Mouse (Mus musculus) C2C12 (cell line): ENCODE results near the gene Fsip1.

Source experiments
- CEBPB ChIP-seq: IDR thresholded peaks from one replicate; pipeline ENCODE4 v1.6.1; 2011; ENCODE audit warnings: low read depth, mild to moderate bottlenecking, control low read depth, moderate library complexity
- CTCF ChIP-seq: IDR thresholded peaks from one replicate; pipeline ENCODE4 v1.5.1; 2011; ENCODE audit not compliant: control insufficient read depth, insufficient read depth, insufficient read length
- MAX ChIP-seq: IDR thresholded peaks from one replicate; pipeline ENCODE4 v1.6.1; 2011; ENCODE audit warnings: mild to moderate bottlenecking, control low read depth
- MYOG ChIP-seq: IDR thresholded peaks from one replicate; pipeline ENCODE4 v1.6.1; 2011; ENCODE audit not compliant: control insufficient read depth, insufficient read length; ENCODE audit errors: extremely low read depth
- USF1 ChIP-seq: IDR thresholded peaks from one replicate; pipeline ENCODE4 v1.6.1; 2011; ENCODE audit warnings: low read depth, mild to moderate bottlenecking, control low read depth, moderate library complexity

DNA sequence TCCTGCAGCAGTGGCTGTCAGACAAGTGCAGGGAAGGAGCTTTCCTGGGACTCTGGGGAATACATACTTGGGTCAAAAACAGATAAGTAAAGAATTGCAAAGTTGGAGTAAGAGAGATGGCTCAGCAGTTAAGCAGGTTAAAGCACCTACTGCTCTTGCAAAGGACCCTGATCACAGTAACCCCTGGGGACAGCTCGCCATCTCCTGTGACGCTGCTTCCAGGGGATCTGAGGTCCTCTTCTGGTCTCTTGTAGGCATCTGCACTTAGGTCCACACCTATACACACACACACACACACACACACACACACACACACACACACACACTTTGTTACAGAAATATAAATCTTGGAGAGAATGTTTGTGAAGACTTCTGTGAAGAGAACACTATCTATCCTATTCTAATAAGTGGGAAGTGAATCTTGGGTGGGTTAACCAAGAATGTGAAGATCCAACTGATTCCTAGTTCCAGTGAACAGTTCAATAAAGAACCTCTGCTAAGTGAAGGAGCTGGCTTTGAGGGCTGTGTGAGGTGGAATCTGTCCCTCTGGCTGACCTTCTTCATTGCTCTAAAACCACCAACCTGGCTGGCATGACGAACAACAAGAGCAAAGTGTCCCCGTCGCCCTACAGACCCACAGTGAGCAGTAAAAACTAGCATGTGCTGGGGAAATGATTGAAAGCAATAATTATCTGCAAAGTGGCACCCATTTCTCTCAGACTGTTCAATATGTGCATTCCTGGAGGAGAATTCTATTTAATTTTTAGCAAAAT is 129.1 kb downstream of the Fsip1 start:
- TF ChIP-seq CTCF (no peak), MAX (no peak), CEBPB (no peak), MYOG (no peak), USF1 (no peak)
